ENCODE assay signal across 7 mouse cellular contexts in the genomic region with DNA sequence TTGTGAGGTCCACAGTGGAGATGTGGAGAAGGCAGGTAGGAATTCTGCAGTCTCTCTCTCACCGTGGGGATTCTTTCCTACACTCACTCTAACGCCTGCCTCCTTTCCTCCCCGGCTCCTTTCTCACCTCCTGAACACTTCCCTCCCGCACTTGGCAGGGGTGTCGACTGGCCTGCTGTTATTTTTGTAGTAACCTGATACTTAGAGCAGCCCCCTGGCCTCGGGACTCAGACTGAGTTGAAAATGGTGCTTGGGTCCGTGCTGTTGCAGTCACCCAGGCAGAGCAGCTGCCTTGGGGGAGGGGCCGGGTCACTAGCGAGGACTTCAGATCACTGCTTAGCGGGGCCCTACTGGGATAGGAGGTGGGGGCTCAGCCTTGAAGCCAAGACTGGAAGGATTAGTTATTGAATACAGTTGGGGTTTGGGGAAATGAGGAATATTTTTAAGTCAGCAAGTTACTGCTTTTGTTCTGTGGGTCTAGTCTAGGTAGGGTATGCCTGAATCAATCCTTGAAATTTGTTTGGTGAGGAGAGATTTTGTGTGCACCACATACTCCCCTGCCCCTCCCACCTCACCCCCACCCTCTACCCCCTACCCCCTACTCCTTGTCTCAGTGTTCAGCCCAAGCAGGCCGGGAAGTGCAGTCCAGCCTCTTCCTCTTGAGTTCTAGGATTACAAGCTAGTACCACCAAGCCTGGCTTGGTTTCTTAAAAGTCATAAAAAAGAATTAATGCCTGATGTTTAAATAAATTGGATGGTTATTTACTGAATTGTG.
DNase-seq lines count a peak whose midpoint lies in the region; ATAC-seq lines count a peak whose summit lies in the region.

No protein-coding gene starts in this region.

- peak; percentile 7 for DNase-seq in brain, adult 2 months (ENCODE audit: low read depth, low spot score)
- DNase-seq in forebrain, embryonic 11.5 days (ENCODE audit: low spot score) = peak; percentile 82
- DNase-seq in hindbrain, embryonic 10.5 days (ENCODE audit: low spot score) = peak; percentile 80
- no peak for DNase-seq in layer of hippocampus, adult 18-20 months (ENCODE audit: low spot score in 2 of 2)
- DNase-seq in cerebellum, adult 11 months = no peak

- H3K4me2 ChIP-seq in forebrain, embryonic 11.5 days (ENCODE audit: low read depth, low read length, severe bottlenecking) = peak overlapping the region; percentile 32
- peak overlapping the region; percentile 46 for H3K4me2 ChIP-seq in limb, embryonic 12.5 days
- H3K4me2 ChIP-seq in neural tube, embryonic 12.5 days (replicated peaks) = peak overlapping the region; percentile 47

- WGBS in forebrain, embryonic 11.5 days = 1% methylated on average over 11 of the region's 11 CpGs
- under 1% methylated on average over 11 of the region's 11 CpGs for WGBS in hindbrain, embryonic 10.5 days
- WGBS in limb, embryonic 12.5 days = 1% methylated on average over 11 of the region's 11 CpGs
- 2% methylated on average over 11 of the region's 11 CpGs for WGBS in neural tube, embryonic 12.5 days

- H3K27me3 ChIP-seq in forebrain, embryonic 11.5 days (ENCODE audit: control insufficient read depth, insufficient read depth, low read length) = no peaks in the 10 kb centered on the region
- H3K27me3 ChIP-seq in hindbrain, embryonic 10.5 days (ENCODE audit: insufficient read depth, poor library complexity, severe bottlenecking) = no peaks in the 10 kb centered on the region
- no peaks in the 10 kb centered on the region for H3K27me3 ChIP-seq in limb, embryonic 12.5 days
- H3K27me3 ChIP-seq in neural tube, embryonic 12.5 days (replicated peaks) = no peaks in the 10 kb centered on the region

- H3K9me3 ChIP-seq in forebrain, embryonic 11.5 days (ENCODE audit: control insufficient read depth, low read length) = no peaks in the 10 kb centered on the region
- no peaks in the 10 kb centered on the region for H3K9me3 ChIP-seq in hindbrain, embryonic 10.5 days
- no peaks in the 10 kb centered on the region for H3K9me3 ChIP-seq in limb, embryonic 12.5 days
- H3K9me3 ChIP-seq in neural tube, embryonic 12.5 days = no peaks in the 10 kb centered on the region

- no peaks in the 10 kb centered on the region for H3K36me3 ChIP-seq in forebrain, embryonic 11.5 days (ENCODE audit: control insufficient read depth, insufficient read depth, low read length)
- H3K36me3 ChIP-seq in hindbrain, embryonic 10.5 days = no peaks in the 10 kb centered on the region
- H3K36me3 ChIP-seq in limb, embryonic 12.5 days = no peaks in the 10 kb centered on the region
- no peaks in the 10 kb centered on the region for H3K36me3 ChIP-seq in neural tube, embryonic 12.5 days

- peak overlapping the region; percentile 12 for H3K9ac ChIP-seq in forebrain, embryonic 11.5 days (ENCODE audit: low read length)
- no peak overlapping the region for H3K9ac ChIP-seq in limb, embryonic 12.5 days (replicated peaks)
- H3K9ac ChIP-seq in neural tube, embryonic 12.5 days = peak overlapping the region; percentile 35

- peak overlapping the region; percentile 57; the same call in 1 of the 2 replicates for H3K27ac ChIP-seq in forebrain, embryonic 11.5 days (ENCODE audit: low read depth, low read length)
- peak overlapping the region; percentile 77 for H3K27ac ChIP-seq in hindbrain, embryonic 10.5 days
- peak overlapping the region; percentile 90 for H3K27ac ChIP-seq in limb, embryonic 12.5 days
- H3K27ac ChIP-seq in neural tube, embryonic 12.5 days = no peak overlapping the region

- H3K4me3 ChIP-seq in forebrain, embryonic 11.5 days (ENCODE audit: low read depth, low read length) = no peak overlapping the region
- H3K4me3 ChIP-seq in hindbrain, embryonic 10.5 days = peak overlapping the region; percentile 32
- no peak overlapping the region for H3K4me3 ChIP-seq in limb, embryonic 12.5 days (replicated peaks)
- no peak overlapping the region for H3K4me3 ChIP-seq in neural tube, embryonic 12.5 days

- ATAC-seq in forebrain, embryonic 11.5 days (replicated peaks; ENCODE audit: low FRiP score) = peak; percentile 85
- ATAC-seq in limb, embryonic 12.5 days (ENCODE audit: insufficient number of reproducible peaks, insufficient read depth, low FRiP score, low TSS enrichment, low read depth) = peak; percentile 96
- ATAC-seq in neural tube, embryonic 12.5 days (ENCODE audit: low FRiP score, low read depth) = peak; percentile 76

- H3K4me1 ChIP-seq in forebrain, embryonic 11.5 days (replicated peaks; ENCODE audit: control insufficient read depth, insufficient read depth, low read length) = peaks cover 34% of the 10 kb centered on the region
- peaks cover 90% of the 10 kb centered on the region for H3K4me1 ChIP-seq in hindbrain, embryonic 10.5 days (replicated peaks)
- H3K4me1 ChIP-seq in limb, embryonic 12.5 days (replicated peaks) = peaks cover 77% of the 10 kb centered on the region
- peaks cover 37% of the 10 kb centered on the region for H3K4me1 ChIP-seq in neural tube, embryonic 12.5 days

Comparison
In these comparisons a context has a peak if more than half of its experiments do, and no peak if none do; other contexts are left out.
1. DNase-seq: peak in brain, adult 2 months (single experiment), forebrain, embryonic 11.5 days (single experiment) and hindbrain, embryonic 10.5 days (single experiment); none in layer of hippocampus, adult 18-20 months (0 of 2) and cerebellum, adult 11 months (single experiment).
2. Peak in every context shown above with its lines, with median percentiles within 50 percentile points of each other: ATAC-seq and H3K4me2 ChIP-seq.